Mouse (Mus musculus) embryo, embryonic 9.5 days (tissue): ENCODE measurements around the gene Rnf32.

ENCODE experiments used
- DNase-seq: peaks from one replicate; pipeline ENCODE4 v3.0.0-alpha.2; 2017; ENCODE audit errors: extremely low spot score

The Rnf32 gene

GRCm38 (mm10) chr5:29273426-29273825 is 77.6 kb downstream of the Rnf32 start:
- DNase-seq = no peak

GRCm38 (mm10) chr5:29274746-29275145 is 79.0 kb downstream of the Rnf32 start:
- no peak for DNase-seq
